Mouse (Mus musculus) stomach, embryonic 16.5 days (tissue): ENCODE results near the gene Slc38a11. TPM values are rescaled to one million over a fixed set of nuclear protein-coding genes. Genes with fewer than 3 reads are reported as not detected.

Experiments used
- ATAC-seq: fragments of 200-750 bp; cut with Nextera tagmentation; 2 replicates; pipeline ENCODE4 v1.8.0; 2017; ENCODE audit warnings: moderate number of reproducible peaks, moderate TSS enrichment; ENCODE audit not compliant: insufficient read depth, low FRiP score
- H3K27ac ChIP-seq: fragments of 300-500 bp; sonication (generic); 2 replicates; pipeline ENCODE4 v1.5.1; 2014; ENCODE audit warnings: low read length
- H3K27me3 ChIP-seq: fragments of 300-500 bp; sonication (generic); 2 replicates; pipeline ENCODE4 v1.6.1; 2014; ENCODE audit warnings: low read length, control low read depth, mixed read lengths; ENCODE audit not compliant: control insufficient read depth, insufficient read depth
- H3K36me3 ChIP-seq: fragments of 300-500 bp; sonication (generic); 2 replicates; pipeline ENCODE4 v1.6.1; 2014; ENCODE audit warnings: low read length; ENCODE audit not compliant: control insufficient read depth, insufficient read depth
- H3K4me1 ChIP-seq: fragments of 300-500 bp; sonication (generic); 2 replicates; pipeline ENCODE4 v1.6.1; 2014; ENCODE audit warnings: low read length, control low read depth, mixed read lengths; ENCODE audit not compliant: control insufficient read depth, insufficient read depth
- H3K4me2 ChIP-seq: fragments of 300-500 bp; sonication (generic); 2 replicates; pipeline ENCODE4 v1.6.1; 2014; ENCODE audit warnings: low read depth, low read length, mixed read lengths
- H3K4me3 ChIP-seq: fragments of 300-500 bp; sonication (generic); replicated peaks from 2 replicates; pipeline ENCODE4 v1.5.1; 2014; ENCODE audit warnings: mild to moderate bottlenecking, low read length
- H3K9ac ChIP-seq: fragments of 300-500 bp; sonication (generic); 2 replicates; pipeline ENCODE4 v1.6.1; 2014; ENCODE audit warnings: low read length
- H3K9me3 ChIP-seq: fragments of 300-500 bp; sonication (generic); replicated peaks from 2 replicates; pipeline ENCODE4 v1.6.1; 2016; ENCODE audit warnings: low read length, control low read depth; ENCODE audit not compliant: control insufficient read depth
- WGBS: fragments of 180-500 bp; shearing (Covaris S2); extraction: QIAGEN DNeasy Blood & Tissue Kit; methylation state at CpG from one replicate; pipeline ENCODE4 v1.1.7; 2014; 5-methylcytosine and 5-hydroxymethylcytosine counted together
- polyA plus RNA-seq: library from polyadenylated mRNA; unstranded; fragments of >200 nt; fragmentation: Nextera tagmentation; extraction: Ambion mirVana; gene quantifications from 2 replicates; pipeline ENCODE4 v1.2.1, GENCODE M21; 2015

Slc38a11 gene
- polyA plus RNA-seq, 1 experiment from 2014 or later: 0.62 TPM

- no peaks in the 10 kb centered on the region for H3K36me3 ChIP-seq
- no peak overlapping the region for H3K4me3 ChIP-seq
- H3K9ac ChIP-seq: no peak overlapping the region
- 9% methylated on average over 4 of the region's 4 CpGs for WGBS
- peak; percentile 81; the same call in 1 of the 2 replicates for ATAC-seq
- no peak overlapping the region for H3K27ac ChIP-seq
- H3K27me3 ChIP-seq: no peaks in the 10 kb centered on the region
- H3K4me1 ChIP-seq: peaks cover 5% of the 10 kb centered on the region; the same call in 1 of the 2 replicates
- no peaks in the 10 kb centered on the region for H3K9me3 ChIP-seq
- H3K4me2 ChIP-seq: no peak overlapping the region
Observed at GRCm38 (mm10) chr2:65382485-65382884, 18.7 kb upstream of the Slc38a11 start.

- Histone ChIP-seq H3K36me3 (no peaks in the 10 kb centered on the region), H3K4me3 (no peak overlapping the region), H3K9me3 (no peaks in the 10 kb centered on the region), H3K9ac (no peak overlapping the region), H3K4me1 (peaks cover 5% of the 10 kb centered on the region; the same call in 1 of the 2 replicates), H3K4me2 (no peak overlapping the region), H3K27me3 (no peaks in the 10 kb centered on the region), H3K27ac (no peak overlapping the region)
- ATAC-seq: no peak
- 64% methylated on average over 4 of the region's 4 CpGs for WGBS
Observed at GRCm38 (mm10) chr2:65378425-65378824, 14.6 kb upstream of the Slc38a11 start.

- H3K4me3 ChIP-seq: no peak overlapping the region
- no peak overlapping the region for H3K4me2 ChIP-seq
- no peaks in the 10 kb centered on the region for H3K27me3 ChIP-seq
- no peak for ATAC-seq
- no peak overlapping the region for H3K27ac ChIP-seq
- H3K36me3 ChIP-seq: no peaks in the 10 kb centered on the region
- H3K9me3 ChIP-seq: no peaks in the 10 kb centered on the region
- H3K9ac ChIP-seq: no peak overlapping the region
- WGBS: 72% methylated on average over 5 of the region's 5 CpGs
- H3K4me1 ChIP-seq: no peaks in the 10 kb centered on the region
Observed at GRCm38 (mm10) chr2:65374410-65374809, 10.6 kb upstream of the Slc38a11 start.

GRCm38 (mm10) chr2:65373076-65373475 is 9.2 kb upstream of the Slc38a11 start:
- WGBS: 88% methylated on average over 4 of the region's 4 CpGs
- no peaks in the 10 kb centered on the region for H3K9me3 ChIP-seq
- H3K4me3 ChIP-seq: no peak overlapping the region
- H3K36me3 ChIP-seq: no peaks in the 10 kb centered on the region
- ATAC-seq: no peak
- H3K4me2 ChIP-seq: no peak overlapping the region
- H3K27ac ChIP-seq: no peak overlapping the region
- no peak overlapping the region for H3K9ac ChIP-seq
- no peaks in the 10 kb centered on the region for H3K27me3 ChIP-seq
- no peaks in the 10 kb centered on the region for H3K4me1 ChIP-seq

- no peak for ATAC-seq
- no peak overlapping the region for H3K9ac ChIP-seq
- H3K4me3 ChIP-seq: no peak overlapping the region
- 75% methylated on average over 9 of the region's 9 CpGs for WGBS
- H3K4me2 ChIP-seq: no peak overlapping the region
- no peak overlapping the region for H3K27ac ChIP-seq
- no peaks in the 10 kb centered on the region for H3K9me3 ChIP-seq
- H3K27me3 ChIP-seq: no peaks in the 10 kb centered on the region; the same call in 1 of the 2 replicates
- H3K4me1 ChIP-seq: peaks cover 7% of the 10 kb centered on the region; the same call in 1 of the 2 replicates
- no peaks in the 10 kb centered on the region for H3K36me3 ChIP-seq
Observed at GRCm38 (mm10) chr2:65360736-65361475, 2.9 kb downstream of the Slc38a11 start.

- H3K4me2 ChIP-seq: no peak overlapping the region
- 35% methylated on average over 4 of the region's 4 CpGs for WGBS
- ATAC-seq: no peak
- no peak overlapping the region for H3K9ac ChIP-seq
- H3K27me3 ChIP-seq: no peaks in the 10 kb centered on the region
- no peaks in the 10 kb centered on the region for H3K36me3 ChIP-seq
- no peak overlapping the region for H3K4me3 ChIP-seq
- no peaks in the 10 kb centered on the region for H3K9me3 ChIP-seq
- no peaks in the 10 kb centered on the region for H3K4me1 ChIP-seq
- no peak overlapping the region for H3K27ac ChIP-seq
Observed at GRCm38 (mm10) chr2:65347367-65347766, 16.5 kb downstream of the Slc38a11 start.

- Histone ChIP-seq H3K4me2 (no peak overlapping the region), H3K9ac (no peak overlapping the region), H3K4me3 (no peak overlapping the region), H3K27me3 (no peaks in the 10 kb centered on the region), H3K36me3 (no peaks in the 10 kb centered on the region), H3K27ac (no peak overlapping the region), H3K4me1 (no peaks in the 10 kb centered on the region), H3K9me3 (no peaks in the 10 kb centered on the region)
- no peak for ATAC-seq
- 44% methylated on average over 1 of the region's 1 CpGs for WGBS
Observed at GRCm38 (mm10) chr2:65346915-65347314, 16.9 kb downstream of the Slc38a11 start.

GRCm38 (mm10) chr2:65346037-65346436 is 17.8 kb downstream of the Slc38a11 start:
- Histone ChIP-seq H3K4me2 (no peak overlapping the region), H3K27me3 (no peaks in the 10 kb centered on the region), H3K4me3 (no peak overlapping the region), H3K36me3 (no peaks in the 10 kb centered on the region), H3K4me1 (no peaks in the 10 kb centered on the region), H3K27ac (no peak overlapping the region), H3K9ac (no peak overlapping the region), H3K9me3 (no peaks in the 10 kb centered on the region)
- 80% methylated on average over 5 of the region's 5 CpGs for WGBS
- ATAC-seq: no peak

GRCm38 (mm10) chr2:65342057-65342456 is 21.8 kb downstream of the Slc38a11 start:
- H3K4me3 ChIP-seq: no peak overlapping the region
- H3K27ac ChIP-seq: no peak overlapping the region
- no peak overlapping the region for H3K9ac ChIP-seq
- no peaks in the 10 kb centered on the region for H3K9me3 ChIP-seq
- 0 out of 2 replicates have a peak, but pooled peaks cover 2% of the 10 kb centered on the region for H3K4me1 ChIP-seq
- no peak overlapping the region for H3K4me2 ChIP-seq
- H3K36me3 ChIP-seq: no peaks in the 10 kb centered on the region
- no peaks in the 10 kb centered on the region for H3K27me3 ChIP-seq
- no peak; the same call in 1 of the 2 replicates for ATAC-seq
- 53% methylated on average over 10 of the region's 10 CpGs for WGBS
